Mouse (Mus musculus): ENCODE data around the gene Ecm2. TPM values are rescaled to one million over a fixed set of nuclear protein-coding genes. Genes with fewer than 3 reads are reported as not detected.

Ecm2 gene
- polyA plus RNA-seq, 1 experiment: not detected

DNA sequence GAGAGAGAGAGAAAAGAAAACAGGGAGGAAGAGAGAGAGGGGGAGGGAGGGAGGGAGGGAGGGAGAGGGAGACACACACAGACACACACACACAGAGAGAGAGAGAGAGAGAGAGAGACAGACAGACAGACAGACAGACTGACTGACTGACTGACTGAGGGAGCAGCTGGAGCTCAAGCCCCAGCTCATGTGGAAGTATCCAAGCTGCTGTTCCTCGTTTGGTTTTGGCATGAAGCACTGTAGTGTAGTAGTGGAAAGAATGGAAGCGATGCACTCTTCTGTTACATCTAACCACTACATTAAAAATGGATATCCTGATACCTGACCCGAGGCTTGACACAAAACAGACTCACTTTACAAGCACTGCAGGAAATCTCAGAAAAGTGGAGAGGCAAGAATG, 41.0 kb downstream of the Ecm2 start:
- no peak overlapping the region for H3K4me3 ChIP-seq (replicated peaks)
- no peaks in the 10 kb centered on the region for H3K9me3 ChIP-seq (ENCODE audit: control insufficient read depth, low read length)
- peaks cover 15% of the 10 kb centered on the region for H3K36me3 ChIP-seq (ENCODE audit: control insufficient read depth)
- H3K27me3 ChIP-seq (ENCODE audit: control insufficient read depth): no peaks in the 10 kb centered on the region
- no peak for TF ChIP-seq TAL1 (IDR thresholded peaks at IDR 0.05; ENCODE audit: low read length)
- TF ChIP-seq GATA1 (IDR thresholded peaks at IDR 0.05; ENCODE audit: low read length): no peak
- H3K4me1 ChIP-seq (ENCODE audit: control insufficient read depth): no peaks in the 10 kb centered on the region

DNA sequence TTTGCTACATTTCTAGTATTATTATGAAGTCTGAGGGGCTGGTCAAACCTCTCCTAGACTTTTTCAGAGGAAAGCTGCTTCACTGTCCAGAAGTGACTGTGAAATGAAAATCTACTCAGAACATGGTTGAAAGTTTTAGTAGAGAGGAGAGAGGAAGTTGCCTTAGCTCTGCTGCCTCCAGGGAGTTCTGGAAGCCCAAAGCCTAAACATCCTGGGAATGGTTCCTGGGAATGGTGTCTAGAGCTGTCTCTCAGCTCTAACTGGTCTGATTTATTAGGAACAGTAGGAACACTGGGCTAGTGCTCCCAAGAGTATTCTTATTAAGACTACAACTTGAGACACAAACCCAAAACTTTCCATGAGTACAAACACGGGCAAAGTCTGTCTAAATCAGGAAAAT, 41.9 kb downstream of the Ecm2 start:
- Histone ChIP-seq H3K4me3 (replicated peaks) (no peak overlapping the region), H3K9me3 (ENCODE audit: control insufficient read depth, low read length) (no peaks in the 10 kb centered on the region), H3K4me1 (ENCODE audit: control insufficient read depth) (no peaks in the 10 kb centered on the region), H3K27me3 (ENCODE audit: control insufficient read depth) (no peaks in the 10 kb centered on the region), H3K36me3 (ENCODE audit: control insufficient read depth) (peaks cover 15% of the 10 kb centered on the region)
- no peak for TF ChIP-seq TAL1 (IDR thresholded peaks at IDR 0.05; ENCODE audit: low read length)
- no peak for TF ChIP-seq GATA1 (IDR thresholded peaks at IDR 0.05; ENCODE audit: low read length)

DNA sequence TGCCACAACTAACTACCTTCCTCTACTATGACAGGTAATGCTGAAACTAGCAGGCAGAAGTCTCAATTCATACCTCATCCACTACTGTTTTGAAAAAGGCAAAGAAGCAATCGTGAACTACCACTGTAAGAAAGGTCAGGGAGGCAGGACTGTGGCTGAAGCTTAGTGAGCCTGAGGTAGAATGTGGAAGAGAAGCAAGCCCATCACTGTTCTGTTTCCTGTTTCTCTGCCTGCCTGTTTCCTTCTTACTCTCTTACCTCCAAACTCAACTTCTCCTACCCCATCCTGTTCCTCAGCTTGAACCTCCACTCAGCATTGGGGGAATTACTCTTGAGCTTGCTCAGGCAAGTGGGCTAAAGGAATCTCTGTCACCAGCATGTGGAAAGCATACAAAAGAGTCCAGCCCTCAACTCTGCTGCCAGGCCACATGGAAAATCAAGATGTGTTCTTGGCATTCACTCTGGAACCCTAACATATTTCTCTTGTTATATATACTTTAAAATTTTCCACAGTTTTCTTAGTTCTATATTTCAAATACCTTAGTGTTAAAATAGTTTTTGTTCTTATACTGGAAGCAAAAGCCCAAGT, 43.0 kb downstream of the Ecm2 start:
- H3K36me3 ChIP-seq (ENCODE audit: control insufficient read depth): peaks cover 12% of the 10 kb centered on the region
- TF ChIP-seq GATA1 (IDR thresholded peaks at IDR 0.05; ENCODE audit: low read length) (no peak), TAL1 (IDR thresholded peaks at IDR 0.05; ENCODE audit: low read length) (no peak)

GRCm38 (mm10) chr13:49549616-49550015, 45.0 kb downstream of the Ecm2 start:
- TF ChIP-seq TAL1 (IDR thresholded peaks at IDR 0.05; ENCODE audit: low read length) (no peak), GATA1 (IDR thresholded peaks at IDR 0.05; ENCODE audit: low read length) (no peak)
- no peaks in the 10 kb centered on the region for H3K9me3 ChIP-seq (ENCODE audit: control insufficient read depth, low read length)
- peaks cover 9% of the 10 kb centered on the region for H3K36me3 ChIP-seq (ENCODE audit: control insufficient read depth)
- H3K4me3 ChIP-seq (replicated peaks): no peak overlapping the region
- H3K4me1 ChIP-seq (ENCODE audit: control insufficient read depth): no peaks in the 10 kb centered on the region
- H3K27me3 ChIP-seq (ENCODE audit: control insufficient read depth): no peaks in the 10 kb centered on the region

More for the DNA sequence above, 43.0 kb downstream of the Ecm2 start:
- no peaks in the 10 kb centered on the region for H3K9me3 ChIP-seq (ENCODE audit: control insufficient read depth, low read length)
- H3K4me1 ChIP-seq (ENCODE audit: control insufficient read depth): no peaks in the 10 kb centered on the region
- H3K27me3 ChIP-seq (ENCODE audit: control insufficient read depth): no peaks in the 10 kb centered on the region
- H3K4me3 ChIP-seq (replicated peaks): no peak overlapping the region

- Histone ChIP-seq H3K9me3 (ENCODE audit: control insufficient read depth, low read length) (no peaks in the 10 kb centered on the region), H3K27me3 (ENCODE audit: control insufficient read depth) (no peaks in the 10 kb centered on the region), H3K4me1 (ENCODE audit: control insufficient read depth) (peaks cover 2% of the 10 kb centered on the region; the same call in 1 of the 2 replicates), H3K36me3 (ENCODE audit: control insufficient read depth) (no peaks in the 10 kb centered on the region; the same call in 1 of the 2 replicates), H3K4me3 (replicated peaks) (no peak overlapping the region)
- no peak for TF ChIP-seq GATA1 (IDR thresholded peaks at IDR 0.05; ENCODE audit: low read length)
- no peak for TF ChIP-seq TAL1 (IDR thresholded peaks at IDR 0.05; ENCODE audit: low read length)
Observed at GRCm38 (mm10) chr13:49554519-49554918, 49.9 kb downstream of the Ecm2 start.

GRCm38 (mm10) chr13:49556203-49556602, 51.6 kb downstream of the Ecm2 start:
- Histone ChIP-seq H3K27me3 (ENCODE audit: control insufficient read depth) (no peaks in the 10 kb centered on the region), H3K9me3 (ENCODE audit: control insufficient read depth, low read length) (no peaks in the 10 kb centered on the region), H3K36me3 (ENCODE audit: control insufficient read depth) (no peaks in the 10 kb centered on the region; the same call in 1 of the 2 replicates), H3K4me3 (replicated peaks) (no peak overlapping the region), H3K4me1 (ENCODE audit: control insufficient read depth) (peaks cover 10% of the 10 kb centered on the region)
- TF ChIP-seq GATA1 (IDR thresholded peaks at IDR 0.05; ENCODE audit: low read length) (no peak), TAL1 (IDR thresholded peaks at IDR 0.05; ENCODE audit: low read length) (no peak)

- no peaks in the 10 kb centered on the region for H3K9me3 ChIP-seq (ENCODE audit: control insufficient read depth, low read length)
- TF ChIP-seq TAL1 (IDR thresholded peaks at IDR 0.05; ENCODE audit: low read length) (no peak), GATA1 (IDR thresholded peaks at IDR 0.05; ENCODE audit: low read length) (no peak)
- no peaks in the 10 kb centered on the region for H3K36me3 ChIP-seq (ENCODE audit: control insufficient read depth)
- no peak overlapping the region for H3K4me3 ChIP-seq (replicated peaks)
- H3K4me1 ChIP-seq (ENCODE audit: control insufficient read depth): peaks cover 14% of the 10 kb centered on the region
- no peaks in the 10 kb centered on the region for H3K27me3 ChIP-seq (ENCODE audit: control insufficient read depth)
Observed at GRCm38 (mm10) chr13:49556924-49557323, 52.3 kb downstream of the Ecm2 start.

DNA sequence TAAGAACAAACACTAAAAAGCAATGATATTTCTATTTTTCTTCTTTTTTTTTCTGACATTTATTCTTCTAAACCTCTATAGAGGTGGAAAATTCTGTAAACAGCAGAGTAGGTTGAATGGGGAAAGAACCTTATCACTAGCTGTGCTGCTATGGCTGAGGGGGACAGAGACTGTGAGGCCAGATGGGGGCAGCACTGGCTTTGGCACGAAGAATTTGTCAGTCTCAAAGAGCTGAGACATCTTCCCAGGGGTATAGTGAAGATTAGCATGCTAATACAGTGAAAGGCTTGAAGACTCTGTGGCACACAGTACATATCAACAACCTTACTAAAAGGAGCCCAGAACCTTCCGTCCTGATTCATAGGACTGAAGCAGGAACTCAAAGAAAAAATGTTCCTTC, 54.6 kb downstream of the Ecm2 start:
- peaks cover 14% of the 10 kb centered on the region for H3K4me1 ChIP-seq (ENCODE audit: control insufficient read depth)

GRCm38 (mm10) chr13:49560886-49561285, 56.3 kb downstream of the Ecm2 start:
- H3K4me1 ChIP-seq (ENCODE audit: control insufficient read depth): peaks cover 22% of the 10 kb centered on the region
- no peak for TF ChIP-seq TAL1 (IDR thresholded peaks at IDR 0.05; ENCODE audit: low read length)
- no peak for TF ChIP-seq GATA1 (IDR thresholded peaks at IDR 0.05; ENCODE audit: low read length)

More for the DNA sequence above, 54.6 kb downstream of the Ecm2 start:
- no peaks in the 10 kb centered on the region for H3K27me3 ChIP-seq (ENCODE audit: control insufficient read depth)
- H3K9me3 ChIP-seq (ENCODE audit: control insufficient read depth, low read length): no peaks in the 10 kb centered on the region
- H3K36me3 ChIP-seq (ENCODE audit: control insufficient read depth): no peaks in the 10 kb centered on the region; the same call in 1 of the 2 replicates
- no peak overlapping the region for H3K4me3 ChIP-seq (replicated peaks)
- TF ChIP-seq TAL1 (IDR thresholded peaks at IDR 0.05; ENCODE audit: low read length): no peak
- TF ChIP-seq GATA1 (IDR thresholded peaks at IDR 0.05; ENCODE audit: low read length): no peak

GRCm38 (mm10) chr13:49564347-49564746, 59.7 kb downstream of the Ecm2 start:
- H3K27me3 ChIP-seq (ENCODE audit: control insufficient read depth): no peaks in the 10 kb centered on the region
- H3K4me1 ChIP-seq (ENCODE audit: control insufficient read depth): peaks cover 21% of the 10 kb centered on the region
- TF ChIP-seq TAL1 (IDR thresholded peaks at IDR 0.05; ENCODE audit: low read length): no peak
- no peak for TF ChIP-seq GATA1 (IDR thresholded peaks at IDR 0.05; ENCODE audit: low read length)
- H3K4me3 ChIP-seq (replicated peaks): no peak overlapping the region
- no peaks in the 10 kb centered on the region for H3K9me3 ChIP-seq (ENCODE audit: control insufficient read depth, low read length)
- H3K36me3 ChIP-seq (ENCODE audit: control insufficient read depth): no peaks in the 10 kb centered on the region; the same call in none of the 2 replicates

More at GRCm38 (mm10) chr13:49560886-49561285, 56.3 kb downstream of the Ecm2 start:
- no peak overlapping the region for H3K4me3 ChIP-seq (replicated peaks)
- no peaks in the 10 kb centered on the region for H3K9me3 ChIP-seq (ENCODE audit: control insufficient read depth, low read length)
- no peaks in the 10 kb centered on the region; the same call in 1 of the 2 replicates for H3K36me3 ChIP-seq (ENCODE audit: control insufficient read depth)
- H3K27me3 ChIP-seq (ENCODE audit: control insufficient read depth): no peaks in the 10 kb centered on the region
